Mouse (Mus musculus): Measurements from ENCODE around the gene Armh3.

- TF ChIP-seq CTCF (IDR thresholded peaks at IDR 0.05; ENCODE audit: extremely low read depth, insufficient read depth, low read length) (no peak), POLR2A (IDR thresholded peaks at IDR 0.05; ENCODE audit: extremely low read depth, insufficient read depth, low read length) (no peak)
Measured at GRCm38 (mm10) chr19:46032731-46033510, 34.6 kb upstream of the Armh3 start.

Data from cortical plate, adult 2 months (tissue).